Mouse (Mus musculus) MEL (cell line): ENCODE results near the gene Trnau1ap. TPM values are rescaled to one million over a fixed set of nuclear protein-coding genes. Genes with fewer than 3 reads are reported as not detected.
A peak's percentile ranks its signal among the peaks of the same experiment; 100 is the strongest.

Source experiments
- DNase-seq: peaks from one replicate; pipeline ENCODE4 v3.0.0; 2011; ENCODE audit warnings: low read depth, low spot score
- H3K27ac ChIP-seq: 2 replicates; pipeline ENCODE4 v1.5.1; 2012; ENCODE audit warnings: low read depth, mild to moderate bottlenecking, control low read depth, low read length, moderate library complexity; ENCODE audit not compliant: control insufficient read depth
- H3K27me3 ChIP-seq, 2 experiments: fragments of 150-350 bp in 1 of 2; sonication (generic) in 1 of 2; 2 replicates each; pipeline ENCODE4 v1.6.1; 2012; ENCODE audit warnings: low read length in 2 of 2, mild to moderate bottlenecking in 2 of 2, improper control_type of control experiment in 1 of 2, moderate library complexity in 1 of 2; ENCODE audit not compliant: insufficient read depth in 2 of 2, control insufficient read depth in 1 of 2
- H3K36me3 ChIP-seq, 2 experiments: 2 replicates each; pipeline ENCODE4 v1.6.1; 2012 to 2014; ENCODE audit warnings: low read length in 2 of 2, improper control_type of control experiment in 1 of 2, inconsistent platforms in 1 of 2, mild to moderate bottlenecking in 1 of 2; ENCODE audit not compliant: insufficient read depth in 2 of 2, control insufficient read depth in 1 of 2
- H3K4me1 ChIP-seq, 2 experiments: fragments of 150-350 bp in 1 of 2; sonication (generic) in 1 of 2; 2 replicates each; pipeline ENCODE4 v1.6.1; 2012; ENCODE audit warnings: low read length in 2 of 2, improper control_type of control experiment in 1 of 2, mild to moderate bottlenecking in 1 of 2; ENCODE audit not compliant: insufficient read depth in 2 of 2, control insufficient read depth in 1 of 2
- H3K4me3 ChIP-seq, 2 experiments: fragments of 150-350 bp in 1 of 2; sonication (generic) in 1 of 2; 2 replicates each; pipeline ENCODE4 v1.5.1; 2012; ENCODE audit warnings: low read depth in 2 of 2, low read length in 2 of 2, mild to moderate bottlenecking in 2 of 2, moderate library complexity in 2 of 2, control low read depth in 1 of 2, improper control_type of control experiment in 1 of 2; ENCODE audit not compliant: control insufficient read depth in 1 of 2, insufficient read depth in 1 of 2
- H3K79me2 ChIP-seq: 2 replicates; pipeline ENCODE4 v1.6.1; 2012; ENCODE audit warnings: mild to moderate bottlenecking, low read length, moderate library complexity; ENCODE audit not compliant: control insufficient read depth, poor library complexity, insufficient read depth
- H3K9ac ChIP-seq: 2 replicates; pipeline ENCODE4 v1.6.1; 2012; ENCODE audit warnings: low read depth, mild to moderate bottlenecking, control low read depth, low read length, moderate library complexity; ENCODE audit not compliant: control insufficient read depth, poor library complexity, severe bottlenecking
- H3K9me3 ChIP-seq: fragments of 150-350 bp; sonication (generic); replicated peaks from 2 replicates; pipeline ENCODE4 v1.6.1; 2012; ENCODE audit warnings: mild to moderate bottlenecking, low read length, improper control_type of control experiment, moderate library complexity; ENCODE audit not compliant: insufficient read depth
- CHD1 ChIP-seq: IDR thresholded peaks from 2 replicates; pipeline ENCODE4 v1.6.1; 2012; ENCODE audit warnings: low read depth, mild to moderate bottlenecking, inconsistent platforms, low read length, improper control_type of control experiment
- E2F4 ChIP-seq: IDR thresholded peaks from 2 replicates; pipeline ENCODE4 v1.6.1; 2011; ENCODE audit warnings: low read depth, low read length, improper control_type of control experiment, borderline replicate concordance
- ETS1 ChIP-seq: IDR thresholded peaks from 2 replicates; pipeline ENCODE4 v1.6.1; 2012; ENCODE audit warnings: low read depth, mild to moderate bottlenecking, inconsistent platforms, low read length, improper control_type of control experiment, moderate library complexity
- GATA1 ChIP-seq: IDR thresholded peaks from 2 replicates; pipeline ENCODE4 v1.6.1; 2011; ENCODE audit warnings: low read depth, low read length, improper control_type of control experiment
- HCFC1 ChIP-seq: IDR thresholded peaks from 2 replicates; pipeline ENCODE4 v1.6.1; 2012; ENCODE audit warnings: low read depth, mild to moderate bottlenecking, inconsistent platforms, low read length, improper control_type of control experiment, moderate library complexity
- JUND ChIP-seq: IDR thresholded peaks from 2 replicates; pipeline ENCODE4 v1.6.1; 2011; ENCODE audit warnings: low read depth, mild to moderate bottlenecking, improper control_type of control experiment, low read length
- KAT2A ChIP-seq: conservative IDR thresholded peaks from 2 replicates; pipeline ENCODE4 v1.6.1; 2012; ENCODE audit warnings: low read depth, low read length, improper control_type of control experiment, inconsistent platforms
- MAFK ChIP-seq: IDR thresholded peaks from 2 replicates; pipeline ENCODE4 v1.6.1; 2011; ENCODE audit warnings: low read depth, mild to moderate bottlenecking, low read length, improper control_type of control experiment, borderline replicate concordance
- MAX ChIP-seq: IDR thresholded peaks from 2 replicates; pipeline ENCODE4 v1.6.1; 2011; ENCODE audit warnings: low read length, improper control_type of control experiment
- MAZ ChIP-seq: IDR thresholded peaks from 2 replicates; pipeline ENCODE4 v1.6.1; 2012; ENCODE audit warnings: low read depth, mild to moderate bottlenecking, inconsistent platforms, low read length, improper control_type of control experiment
- MEF2A ChIP-seq: IDR thresholded peaks from 2 replicates; pipeline ENCODE4 v1.6.1; 2014; ENCODE audit warnings: low read depth, mild to moderate bottlenecking, inconsistent platforms, low read length, improper control_type of control experiment; ENCODE audit not compliant: poor library complexity, insufficient replicate concordance, severe bottlenecking; ENCODE audit errors: extremely low read depth
- MXI1 ChIP-seq: IDR thresholded peaks from 2 replicates; pipeline ENCODE4 v1.6.1; 2011; ENCODE audit warnings: mild to moderate bottlenecking, low read depth, low read length, improper control_type of control experiment
- POLR2AphosphoS2 ChIP-seq: IDR thresholded peaks from 2 replicates; pipeline ENCODE4 v1.6.1; 2011; ENCODE audit warnings: low read length, improper control_type of control experiment
- POLR2AphosphoS5 ChIP-seq: IDR thresholded peaks from 2 replicates; pipeline ENCODE4 v1.6.1; 2012; ENCODE audit warnings: low read depth, borderline replicate concordance, mild to moderate bottlenecking, inconsistent platforms, low read length, moderate library complexity, mixed read lengths
- SIN3A ChIP-seq: IDR thresholded peaks from 2 replicates; pipeline ENCODE4 v1.6.1; 2012; ENCODE audit warnings: low read length, improper control_type of control experiment, inconsistent platforms
- SMC3 ChIP-seq: IDR thresholded peaks from 2 replicates; pipeline ENCODE4 v1.6.1; 2011; ENCODE audit warnings: low read depth, low read length, improper control_type of control experiment
- TAL1 ChIP-seq: IDR thresholded peaks from 2 replicates; pipeline ENCODE4 v1.6.1; 2012; ENCODE audit warnings: mild to moderate bottlenecking, inconsistent platforms, low read length, moderate library complexity, mixed read lengths
- USF1 ChIP-seq: IDR thresholded peaks from 2 replicates; pipeline ENCODE4 v1.6.1; 2014; ENCODE audit warnings: low read depth, mild to moderate bottlenecking, inconsistent platforms, low read length, improper control_type of control experiment, moderate library complexity
- USF2 ChIP-seq, 2 experiments: IDR thresholded peaks; 2 replicates each; pipeline ENCODE4 v1.6.1; 2011 to 2012; ENCODE audit warnings: improper control_type of control experiment in 2 of 2, low read length in 2 of 2, borderline replicate concordance in 1 of 2, inconsistent platforms in 1 of 2, low read depth in 1 of 2, mild to moderate bottlenecking in 1 of 2; ENCODE audit not compliant: insufficient read depth in 1 of 2
- ZC3H11A ChIP-seq: IDR thresholded peaks from 2 replicates; pipeline ENCODE4 v1.6.1; 2012; ENCODE audit warnings: low read depth, mild to moderate bottlenecking, inconsistent platforms, low read length, improper control_type of control experiment
- ZMIZ1 ChIP-seq: IDR thresholded peaks from 2 replicates; pipeline ENCODE4 v1.6.1; 2012; ENCODE audit warnings: low read depth, mild to moderate bottlenecking, inconsistent platforms, low read length, improper control_type of control experiment, moderate library complexity
- ZNF384 ChIP-seq: IDR thresholded peaks from 2 replicates; pipeline ENCODE4 v1.6.1; 2012; ENCODE audit warnings: low read depth, mild to moderate bottlenecking, inconsistent platforms, low read length, improper control_type of control experiment
- polyA plus RNA-seq, 2 experiments: library from polyadenylated mRNA; stranded (reverse) in 1 of 2; unstranded in 1 of 2; fragments of >175 nt in 1 of 2; fragments of >200 nt in 1 of 2; gene quantifications; 2 replicates each; pipeline versions ENCODE4 v1.2.1 to v1.2.4; 2012; ENCODE audit warnings: low replicate concordance in 2 of 2, low read depth in 1 of 2; ENCODE audit not compliant: insufficient read length in 2 of 2, insufficient read depth in 1 of 2, missing spikeins in 1 of 2
- total RNA-seq: library from RNA; depleted of rRNA; stranded (reverse); fragments of 300-350 nt; gene quantifications from 2 replicates; pipeline ENCODE4 v1.2.3, GENCODE M21; 2012

Gene Trnau1ap
- total and polyA plus RNA-seq, 3 experiments: 102 to 117 TPM; not detected in 1

DNA sequence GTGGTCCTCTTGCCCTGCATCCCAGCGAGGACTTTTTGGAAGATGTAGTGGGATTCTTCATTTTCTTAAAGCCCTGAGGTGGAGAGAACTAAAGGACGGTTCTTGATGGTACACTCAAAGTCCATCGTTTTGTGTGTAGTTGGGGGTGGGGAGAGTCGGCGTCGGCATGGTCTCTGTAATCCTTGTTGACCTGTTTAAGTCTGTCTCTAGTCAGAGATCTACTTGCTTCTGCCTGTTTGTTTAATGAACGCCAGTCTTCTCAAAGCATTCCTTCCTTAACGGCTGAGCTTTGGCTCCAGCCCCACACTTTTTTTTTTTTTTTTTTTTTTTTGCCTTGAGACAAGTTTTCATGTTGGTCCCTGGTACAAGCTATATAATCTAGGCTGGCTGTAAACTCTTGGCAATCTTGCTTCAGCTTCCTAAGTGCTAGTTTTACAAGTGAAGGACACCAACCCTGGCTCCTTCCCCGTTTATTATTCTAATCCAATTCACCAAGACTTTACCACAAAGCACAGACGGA is 557 bp upstream of the Trnau1ap start:
- H3K27ac ChIP-seq: peak overlapping the region; percentile 64
- no peaks in the 10 kb centered on the region for H3K9me3 ChIP-seq
- TF ChIP-seq MEF2A (no peak), TAL1 (no peak), CHD1 (no peak), ZNF384 (peak; percentile 93), MXI1 (no peak), ZC3H11A (no peak), KAT2A (no peak), ZMIZ1 (no peak), SIN3A (no peak)
- TF ChIP-seq, all 39 proteins: peak for 1
- Histone ChIP-seq H3K4me3 (peak overlapping the region; percentile 81 to 89), H3K27me3 (no peaks in the 10 kb centered on the region), H3K79me2 (peaks cover 16% of the 10 kb centered on the region), H3K36me3 (peaks cover 4 to 9% of the 10 kb centered on the region in 2 experiments), H3K9ac (peak overlapping the region; percentile 87), H3K4me1 (peaks cover 4 to 14% of the 10 kb centered on the region in 2 experiments; a peak in 3 of 4 replicates)
- no peak for DNase-seq

GRCm38 (mm10) chr4:132328391-132328982 is 851 bp downstream of the Trnau1ap start:
- peak; percentile 54 for DNase-seq
- H3K36me3 ChIP-seq: peaks cover 4 to 9% of the 10 kb centered on the region in 2 experiments; a peak in 3 of 4 replicates
- TF ChIP-seq ETS1 (no peak), E2F4 (no peak), SMC3 (no peak), ZMIZ1 (no peak), MAX (no peak)
- H3K4me1 ChIP-seq: peaks cover 4 to 14% of the 10 kb centered on the region in 2 experiments; a peak in 3 of 4 replicates
- H3K9me3 ChIP-seq: no peaks in the 10 kb centered on the region
- H3K79me2 ChIP-seq: peaks cover 13% of the 10 kb centered on the region
- no peaks in the 10 kb centered on the region for H3K27me3 ChIP-seq
- H3K27ac ChIP-seq: peak overlapping the region; percentile 91
- peak overlapping the region; percentile 81 to 89 for H3K4me3 ChIP-seq
- peak overlapping the region; percentile 87 for H3K9ac ChIP-seq

GRCm38 (mm10) chr4:132326481-132326880 is 2.9 kb downstream of the Trnau1ap start:
- no peak overlapping the region for H3K27ac ChIP-seq
- H3K4me1 ChIP-seq: peaks cover 4 to 14% of the 10 kb centered on the region in 2 experiments; a peak in 3 of 4 replicates
- no peaks in the 10 kb centered on the region for H3K9me3 ChIP-seq
- peaks cover 8 to 9% of the 10 kb centered on the region in 2 experiments; a peak in 3 of 4 replicates for H3K36me3 ChIP-seq
- H3K4me3 ChIP-seq: no peak overlapping the region
- H3K9ac ChIP-seq: no peak overlapping the region
- TF ChIP-seq SMC3: no peak
- TF ChIP-seq CHD1: no peak
- TF ChIP-seq MAFK: no peak
- no peak for TF ChIP-seq MAZ
- TF ChIP-seq POLR2AphosphoS2: no peak
- TF ChIP-seq TAL1: no peak
- TF ChIP-seq ETS1: no peak
- TF ChIP-seq USF2 (IDR thresholded peaks at IDR 0.05; ENCODE audit: borderline replicate concordance in 1 of 2, insufficient read depth in 1 of 2, low read depth in 1 of 2, low read length in 2 of 2): no peak
- no peak for TF ChIP-seq POLR2AphosphoS5
- TF ChIP-seq HCFC1: no peak
- no peak for TF ChIP-seq JUND
- TF ChIP-seq ZMIZ1: no peak
- no peak for TF ChIP-seq USF1
- TF ChIP-seq ZNF384: no peak
- no peak for TF ChIP-seq GATA1
- no peaks in the 10 kb centered on the region for H3K27me3 ChIP-seq
- DNase-seq: no peak
- H3K79me2 ChIP-seq: peaks cover 13% of the 10 kb centered on the region
